Mouse (Mus musculus) olfactory bulb, adult 2 months (tissue): ENCODE measurements around the gene Slc17a7.

ENCODE experiments used
- CTCF ChIP-seq: fragments of 200-500 bp; IDR thresholded peaks from 2 replicates; pipeline ENCODE4 v1.5.1; 2012; ENCODE audit warnings: low read depth, mild to moderate bottlenecking, low read length, moderate library complexity; ENCODE audit not compliant: insufficient read depth
- POLR2A ChIP-seq: fragments of 200-500 bp; IDR thresholded peaks from 2 replicates; pipeline ENCODE4 v1.6.1; 2012; ENCODE audit warnings: mild to moderate bottlenecking, low read depth, low read length, moderate library complexity; ENCODE audit not compliant: insufficient read depth

DNA sequence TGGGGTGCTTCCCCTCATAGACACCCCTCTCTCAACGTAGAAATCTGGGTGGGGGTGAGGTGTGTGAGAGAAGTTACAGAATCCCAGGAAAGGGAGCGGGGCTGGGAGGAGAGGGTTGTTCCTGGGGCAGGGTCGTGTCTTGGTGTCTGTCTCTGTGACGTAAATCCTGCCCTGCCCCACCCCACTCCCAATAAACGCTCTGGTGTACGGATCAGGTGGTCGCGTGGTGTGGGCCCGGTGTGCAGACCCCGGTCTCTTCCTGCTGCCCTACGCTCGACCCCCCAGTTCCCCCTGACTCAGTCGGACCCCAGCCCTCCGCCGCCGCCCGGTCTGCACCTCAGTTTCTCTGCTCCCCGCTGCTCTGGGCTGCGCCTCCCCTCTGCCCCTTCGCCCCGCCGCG, 12.2 kb downstream of the Slc17a7 start:
- TF ChIP-seq CTCF (no peak), POLR2A (no peak)
